Mouse (Mus musculus) heart, embryonic 13.5 days (tissue): Measurements from ENCODE around the gene Lbx1. TPM values are rescaled to one million over a fixed set of nuclear protein-coding genes. Genes with fewer than 3 reads are reported as not detected.

ENCODE experiments used
- ATAC-seq: fragments of 200-750 bp; cut with Nextera tagmentation; 2 replicates; pipeline ENCODE4 v1.8.0; 2017; ENCODE audit warnings: moderate TSS enrichment; ENCODE audit not compliant: insufficient number of reproducible peaks, low FRiP score, low TSS enrichment; ENCODE audit errors: extremely low read depth
- H3K27ac ChIP-seq: fragments of 300-500 bp; sonication (generic); replicated peaks from 2 replicates; pipeline ENCODE4 v1.5.1; 2015; ENCODE audit warnings: moderate library complexity, mild to moderate bottlenecking, inconsistent platforms
- H3K27me3 ChIP-seq: fragments of 300-500 bp; sonication (generic); replicated peaks from 2 replicates; pipeline ENCODE4 v1.6.1; 2015; ENCODE audit warnings: mild to moderate bottlenecking, inconsistent platforms
- H3K36me3 ChIP-seq: fragments of 300-500 bp; sonication (generic); 2 replicates; pipeline ENCODE4 v1.6.1; 2015; ENCODE audit warnings: mild to moderate bottlenecking, inconsistent platforms
- H3K4me1 ChIP-seq: fragments of 300-500 bp; sonication (generic); 2 replicates; pipeline ENCODE4 v1.6.1; 2015; ENCODE audit warnings: inconsistent platforms
- H3K4me2 ChIP-seq: fragments of 300-500 bp; sonication (generic); 2 replicates; pipeline ENCODE4 v1.6.1; 2015; ENCODE audit warnings: inconsistent platforms, mild to moderate bottlenecking, moderate library complexity
- H3K4me3 ChIP-seq: fragments of 300-500 bp; sonication (generic); 2 replicates; pipeline ENCODE4 v1.5.1; 2015; ENCODE audit warnings: moderate library complexity, mild to moderate bottlenecking, inconsistent platforms
- H3K9ac ChIP-seq: fragments of 300-500 bp; sonication (generic); 2 replicates; pipeline ENCODE4 v1.6.1; 2015; ENCODE audit warnings: inconsistent platforms, mild to moderate bottlenecking, moderate library complexity
- H3K9me3 ChIP-seq: fragments of 300-500 bp; sonication (generic); 2 replicates; pipeline ENCODE4 v1.6.1; 2016; ENCODE audit warnings: inconsistent platforms
- WGBS: fragments of 180-500 bp; shearing (Covaris S2); methylation state at CpG from one replicate; pipeline ENCODE4 v1.1.7; 2015; ENCODE audit warnings: mixed read lengths; 5-methylcytosine and 5-hydroxymethylcytosine counted together
- polyA plus RNA-seq: library from polyadenylated mRNA; unstranded; fragments of >200 nt; fragmentation: Nextera tagmentation; extraction: Ambion mirVana; gene quantifications from 2 replicates; pipeline ENCODE4 v1.2.1, GENCODE M21; 2015

Lbx1 gene
- polyA plus RNA-seq, result not detected in 2 replicates

GRCm38 (mm10) chr19:45235766-45236362 is at the start of gene Lbx1:
TSS of gene Lbx1 (minus strand) at chr19:45235812.
- H3K9me3 ChIP-seq, result no peaks in the 10 kb centered on the region
- no peak for ATAC-seq
- H3K4me2 ChIP-seq, result peak within 1 kb of the TSS; percentile 72
- H3K27me3 ChIP-seq, result peaks cover 98% of the 10 kb centered on the region
- peak within 1 kb of the TSS; percentile 49 for H3K4me3 ChIP-seq
- H3K9ac ChIP-seq, result peak within 1 kb of the TSS; percentile 69
- H3K4me1 ChIP-seq, result peaks cover 47% of the 10 kb centered on the region
- under 1% methylated on average over 30 of the region's 30 CpGs for WGBS
- H3K27ac ChIP-seq, result no peak within 1 kb of the TSS
- no peaks in the 10 kb centered on the region for H3K36me3 ChIP-seq

- no peak for ATAC-seq
- no peaks in the 10 kb centered on the region for H3K9me3 ChIP-seq
- peaks cover 10% of the 10 kb centered on the region for H3K4me1 ChIP-seq
- WGBS, result 9% methylated on average over 10 of the region's 10 CpGs
- peak overlapping the region; percentile 34 for H3K4me3 ChIP-seq
- H3K9ac ChIP-seq, result peak overlapping the region; percentile 45
- peaks cover 24% of the 10 kb centered on the region for H3K27me3 ChIP-seq
- H3K36me3 ChIP-seq, result no peaks in the 10 kb centered on the region
- H3K4me2 ChIP-seq, result peak overlapping the region; percentile 62
- no peak overlapping the region for H3K27ac ChIP-seq
Measured at GRCm38 (mm10) chr19:45283302-45283701, 47.7 kb upstream of the Lbx1 start.

- no peaks in the 10 kb centered on the region for H3K36me3 ChIP-seq
- no peak overlapping the region for H3K27ac ChIP-seq
- ATAC-seq, result no peak
- H3K27me3 ChIP-seq, result peaks cover 18% of the 10 kb centered on the region
- H3K9ac ChIP-seq, result no peak overlapping the region
- H3K4me1 ChIP-seq, result peaks cover 9% of the 10 kb centered on the region
- no peak overlapping the region for H3K4me2 ChIP-seq
- no peak overlapping the region for H3K4me3 ChIP-seq
- H3K9me3 ChIP-seq, result no peaks in the 10 kb centered on the region
- 58% methylated on average over 4 of the region's 4 CpGs for WGBS
Measured at GRCm38 (mm10) chr19:45276196-45276595, 40.6 kb upstream of the Lbx1 start.

- Histone ChIP-seq H3K36me3 (no peaks in the 10 kb centered on the region), H3K4me2 (no peak overlapping the region), H3K9ac (no peak overlapping the region), H3K27ac (no peak overlapping the region), H3K9me3 (no peaks in the 10 kb centered on the region), H3K4me3 (no peak overlapping the region), H3K4me1 (peaks cover 19% of the 10 kb centered on the region), H3K27me3 (peaks cover 32% of the 10 kb centered on the region)
- WGBS, result 35% methylated on average over 10 of the region's 10 CpGs
- ATAC-seq, result no peak
Measured at GRCm38 (mm10) chr19:45271986-45272385, 36.4 kb upstream of the Lbx1 start.

GRCm38 (mm10) chr19:45262995-45263394 is 27.4 kb upstream of the Lbx1 start:
- 65% methylated on average over 10 of the region's 10 CpGs for WGBS
- no peaks in the 10 kb centered on the region for H3K4me1 ChIP-seq
- H3K4me2 ChIP-seq, result no peak overlapping the region
- no peak overlapping the region for H3K9ac ChIP-seq
- H3K36me3 ChIP-seq, result no peaks in the 10 kb centered on the region
- H3K4me3 ChIP-seq, result no peak overlapping the region
- peaks cover 15% of the 10 kb centered on the region for H3K27me3 ChIP-seq
- H3K9me3 ChIP-seq, result no peaks in the 10 kb centered on the region
- H3K27ac ChIP-seq, result no peak overlapping the region
- no peak for ATAC-seq

- WGBS, result 55% methylated on average over 15 of the region's 15 CpGs
- H3K4me2 ChIP-seq, result no peak overlapping the region
- H3K9ac ChIP-seq, result 0 out of 2 replicates have a peak overlapping the region, but pooled peaks have one; percentile 7
- H3K27me3 ChIP-seq, result peaks cover 46% of the 10 kb centered on the region
- no peaks in the 10 kb centered on the region for H3K9me3 ChIP-seq
- H3K4me3 ChIP-seq, result no peak overlapping the region
- no peak for ATAC-seq
- H3K36me3 ChIP-seq, result no peaks in the 10 kb centered on the region
- H3K4me1 ChIP-seq, result peaks cover under 1% of the 10 kb centered on the region; the same call in 1 of the 2 replicates
- no peak overlapping the region for H3K27ac ChIP-seq
Measured at GRCm38 (mm10) chr19:45257414-45258326, 22.1 kb upstream of the Lbx1 start.

- Histone ChIP-seq H3K36me3 (no peaks in the 10 kb centered on the region), H3K4me2 (no peak overlapping the region), H3K9me3 (no peaks in the 10 kb centered on the region), H3K4me3 (no peak overlapping the region), H3K9ac (no peak overlapping the region), H3K27ac (no peak overlapping the region), H3K4me1 (peaks cover 4% of the 10 kb centered on the region; the same call in 1 of the 2 replicates), H3K27me3 (peaks cover 73% of the 10 kb centered on the region)
- 77% methylated on average over 7 of the region's 7 CpGs for WGBS
- no peak for ATAC-seq
Measured at GRCm38 (mm10) chr19:45254806-45255205, 19.2 kb upstream of the Lbx1 start.

GRCm38 (mm10) chr19:45252436-45252835 is 16.8 kb upstream of the Lbx1 start:
- Histone ChIP-seq H3K4me3 (no peak overlapping the region), H3K27me3 (peaks cover 73% of the 10 kb centered on the region), H3K27ac (no peak overlapping the region), H3K4me1 (peaks cover 4% of the 10 kb centered on the region; the same call in 1 of the 2 replicates), H3K4me2 (no peak overlapping the region), H3K36me3 (no peaks in the 10 kb centered on the region), H3K9ac (no peak overlapping the region), H3K9me3 (no peaks in the 10 kb centered on the region)
- no peak for ATAC-seq
- WGBS, result 45% methylated on average over 3 of the region's 3 CpGs

GRCm38 (mm10) chr19:45248691-45249090 is 13.1 kb upstream of the Lbx1 start:
- Histone ChIP-seq H3K9me3 (no peaks in the 10 kb centered on the region), H3K9ac (no peak overlapping the region), H3K4me2 (no peak overlapping the region), H3K27me3 (peaks cover 92% of the 10 kb centered on the region), H3K4me1 (peaks cover 4% of the 10 kb centered on the region; the same call in 1 of the 2 replicates), H3K27ac (no peak overlapping the region), H3K4me3 (no peak overlapping the region), H3K36me3 (no peaks in the 10 kb centered on the region)
- ATAC-seq, result no peak
- 67% methylated on average over 19 of the region's 19 CpGs for WGBS

GRCm38 (mm10) chr19:45243918-45244700 is 8.5 kb upstream of the Lbx1 start:
- Histone ChIP-seq H3K27me3 (peaks cover 97% of the 10 kb centered on the region), H3K27ac (no peak overlapping the region), H3K4me2 (peak overlapping the region; percentile 46), H3K9me3 (no peaks in the 10 kb centered on the region), H3K4me1 (0 out of 2 replicates have a peak, but pooled peaks cover 4% of the 10 kb centered on the region), H3K4me3 (0 out of 2 replicates have a peak overlapping the region, but pooled peaks have one; percentile 10), H3K36me3 (no peaks in the 10 kb centered on the region), H3K9ac (no peak overlapping the region)
- no peak for ATAC-seq
- 4% methylated on average over 29 of the region's 29 CpGs for WGBS

- Histone ChIP-seq H3K36me3 (no peaks in the 10 kb centered on the region), H3K9ac (no peak overlapping the region), H3K9me3 (no peaks in the 10 kb centered on the region), H3K27ac (no peak overlapping the region), H3K4me3 (no peak overlapping the region), H3K4me2 (no peak overlapping the region), H3K4me1 (0 out of 2 replicates have a peak, but pooled peaks cover 4% of the 10 kb centered on the region), H3K27me3 (peaks cover 97% of the 10 kb centered on the region)
- no peak for ATAC-seq
- 5% methylated on average over 5 of the region's 5 CpGs for WGBS
Measured at GRCm38 (mm10) chr19:45243264-45243602, 7.6 kb upstream of the Lbx1 start.
